ENCODE assay signal across 15 mouse cellular contexts in the genomic region with DNA sequence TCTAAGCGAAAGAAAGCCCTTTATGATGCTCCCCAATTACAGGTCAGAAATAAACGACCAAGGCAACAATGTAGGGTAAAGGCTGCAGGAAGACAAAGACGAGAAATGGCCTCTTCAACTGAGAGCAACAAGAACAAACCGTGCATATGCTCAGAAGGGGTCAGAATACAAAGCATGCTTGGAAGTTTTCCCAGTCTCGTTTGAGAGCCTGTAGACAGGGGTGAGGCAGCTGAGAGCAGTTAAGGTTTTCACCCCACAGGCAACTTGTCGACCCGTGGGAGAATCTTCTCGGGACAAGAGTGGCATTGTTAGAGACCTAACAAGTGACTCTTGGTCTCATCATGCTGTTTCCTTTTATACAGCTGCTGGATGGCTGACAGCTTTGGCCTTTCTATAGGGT.
A peak's percentile ranks its signal among the peaks of the same experiment; 100 is the strongest.
DNase-seq lines count a peak whose midpoint lies in the region; ATAC-seq and TF ChIP-seq lines count a peak whose summit lies in the region.
"Had no signal": no experiment of that assay in that cellular context is flagged by ENCODE, and none has a peak within 500 bp of the region (broad histone marks: within the 10 kb centered on the region; RNA-seq: fewer than 3 reads in every experiment).

No protein-coding gene starts in this region.

- TF ChIP-seq CTCF in bone marrow, adult 2 months (IDR thresholded peaks at IDR 0.05; ENCODE audit: control insufficient read depth, insufficient read depth, low read length), result no peak

- no peak overlapping the region for H3K27ac ChIP-seq in limb, embryonic 14.5 days (replicated peaks; ENCODE audit: low read depth, low read length)
- H3K27ac ChIP-seq in limb, embryonic 10.5 days, result no peak overlapping the region
- peak overlapping the region; percentile 87 for H3K27ac ChIP-seq in bone marrow, adult 2 months (ENCODE audit: control insufficient read depth, insufficient read depth, low read depth, low read length, poor library complexity)
- H3K27ac ChIP-seq in hindbrain, embryonic 12.5 days, result no peak overlapping the region
- H3K27ac ChIP-seq: embryonic facial prominence, embryonic 13.5 days; layer of hippocampus, adult 2 months; liver, embryonic 15.5 days had no signal

- 45% methylated on average over 8 of the region's 8 CpGs for WGBS in limb, embryonic 14.5 days
- WGBS in limb, embryonic 10.5 days, result 69% methylated on average over 8 of the region's 8 CpGs
- WGBS in bone marrow, adult 2 months, result 66% methylated on average over 8 of the region's 8 CpGs
- WGBS in hindbrain, embryonic 12.5 days, result 25% methylated on average over 8 of the region's 8 CpGs

- no peak for TF ChIP-seq POLR2A in limb, embryonic 14.5 days (IDR thresholded peaks at IDR 0.05; ENCODE audit: borderline replicate concordance, extremely low read depth, insufficient read depth, insufficient read length)
- no peak for TF ChIP-seq POLR2A in bone marrow, adult 2 months (IDR thresholded peaks at IDR 0.05; ENCODE audit: borderline replicate concordance, control insufficient read depth, low read depth, low read length)

- no peaks in the 10 kb centered on the region for H3K27me3 ChIP-seq in limb, embryonic 14.5 days (ENCODE audit: control insufficient read depth, insufficient read depth, low read length)
- H3K27me3 ChIP-seq in limb, embryonic 10.5 days (ENCODE audit: low read depth, poor library complexity, severe bottlenecking), result no peaks in the 10 kb centered on the region
- no peaks in the 10 kb centered on the region for H3K27me3 ChIP-seq in hindbrain, embryonic 12.5 days
- H3K27me3 ChIP-seq: embryonic facial prominence, embryonic 13.5 days; heart, embryonic 12.5 days; liver, embryonic 15.5 days had no signal

- no peak overlapping the region for H3K9ac ChIP-seq in limb, embryonic 14.5 days (ENCODE audit: low read depth, low read length, severe bottlenecking)
- H3K9ac ChIP-seq in hindbrain, embryonic 12.5 days, result no peak overlapping the region
- H3K9ac ChIP-seq: embryonic facial prominence, embryonic 13.5 days; heart, embryonic 12.5 days; liver, embryonic 15.5 days had no signal

- peaks cover 10% of the 10 kb centered on the region; the same call in 1 of the 2 replicates for H3K4me1 ChIP-seq in limb, embryonic 14.5 days (ENCODE audit: control insufficient read depth, insufficient read depth, low read length)
- peaks cover 32% of the 10 kb centered on the region for H3K4me1 ChIP-seq in limb, embryonic 10.5 days
- H3K4me1 ChIP-seq in bone marrow, adult 2 months (ENCODE audit: control insufficient read depth, insufficient read depth, low read length), result peaks cover under 1% of the 10 kb centered on the region
- H3K4me1 ChIP-seq in hindbrain, embryonic 12.5 days, result peaks cover 5% of the 10 kb centered on the region; the same call in 1 of the 2 replicates
- H3K4me1 ChIP-seq: heart, embryonic 12.5 days; liver, embryonic 15.5 days had no signal

- no peaks in the 10 kb centered on the region for H3K9me3 ChIP-seq in limb, embryonic 14.5 days (ENCODE audit: control insufficient read depth, low read length)
- no peaks in the 10 kb centered on the region for H3K9me3 ChIP-seq in limb, embryonic 10.5 days (replicated peaks)
- H3K9me3 ChIP-seq in hindbrain, embryonic 12.5 days (replicated peaks), result no peaks in the 10 kb centered on the region
- H3K9me3 ChIP-seq: embryonic facial prominence, embryonic 13.5 days; liver, embryonic 15.5 days had no signal

- peak; percentile 31 for DNase-seq in limb, embryonic 14.5 days (ENCODE audit: low spot score)
- DNase-seq in limb, embryonic 10.5 days (ENCODE audit: low spot score), result no peak
- DNase-seq in Muller cell, postnatal 12 days (ENCODE audit: inconsistent ontology term), result peak; percentile 8
- DNase-seq in MN1 (ENCODE audit: low spot score), result no peak
- DNase-seq in layer of hippocampus, adult 18-20 months (ENCODE audit: low spot score in 2 of 2), result no peak
- DNase-seq: cerebellum, adult 18-20 months; spleen, adult 18-20 months had no signal

- no peaks in the 10 kb centered on the region for H3K36me3 ChIP-seq in limb, embryonic 14.5 days (ENCODE audit: control insufficient read depth, insufficient read depth, low read length)
- no peaks in the 10 kb centered on the region for H3K36me3 ChIP-seq in limb, embryonic 10.5 days
- H3K36me3 ChIP-seq in hindbrain, embryonic 12.5 days, result no peaks in the 10 kb centered on the region
- H3K36me3 ChIP-seq: embryonic facial prominence, embryonic 13.5 days; heart, embryonic 12.5 days; liver, embryonic 15.5 days had no signal

- H3K4me3 ChIP-seq in limb, embryonic 14.5 days (replicated peaks; ENCODE audit: low read length), result no peak overlapping the region
- H3K4me3 ChIP-seq in limb, embryonic 10.5 days, result no peak overlapping the region
- no peak overlapping the region for H3K4me3 ChIP-seq in bone marrow, adult 2 months (replicated peaks; ENCODE audit: control insufficient read depth, low read depth, low read length)
- no peak overlapping the region for H3K4me3 ChIP-seq in hindbrain, embryonic 12.5 days
- H3K4me3 ChIP-seq: embryonic facial prominence, embryonic 13.5 days; heart, embryonic 12.5 days; layer of hippocampus, adult 2 months; liver, embryonic 15.5 days had no signal

- H3K4me2 ChIP-seq in limb, embryonic 14.5 days (replicated peaks; ENCODE audit: low read depth, low read length, severe bottlenecking), result no peak overlapping the region
- H3K4me2 ChIP-seq in hindbrain, embryonic 12.5 days (replicated peaks), result no peak overlapping the region
- H3K4me2 ChIP-seq: embryonic facial prominence, embryonic 13.5 days; heart, embryonic 12.5 days; liver, embryonic 15.5 days had no signal

- no peak for ATAC-seq in limb, embryonic 14.5 days (ENCODE audit: low FRiP score, low read depth)
- peak; percentile 60; the same call in 1 of the 2 replicates for ATAC-seq in hindbrain, embryonic 12.5 days (ENCODE audit: low FRiP score)
- no peak for ATAC-seq in erythroid progenitor cell, adult 5-6 weeks (replicated peaks; ENCODE audit: low FRiP score, poor library complexity, severe bottlenecking)
- ATAC-seq: inflammation-experienced regulatory T-cells, adult 6 months had no signal

Comparison
In these comparisons a context has a peak if more than half of its experiments do, and no peak if none do; other contexts are left out.
1. DNase-seq: peak in limb, embryonic 14.5 days (single experiment) and Muller cell, postnatal 12 days (single experiment); none in limb, embryonic 10.5 days (single experiment), MN1 (single experiment) and layer of hippocampus, adult 18-20 months (0 of 2).